Mouse (Mus musculus): ENCODE measurements at regions not wholly inside any gene's neighbourhood (a gene's known extent, or its start where the extent isn't known, plus 50 kb on each side); places are given as distances from the start of the nearest gene placed in this dataset.

GRCm38 (mm10) chr2:160421216-160421911 lies 54.5 kb upstream of the Mafb start:
- DNase-seq (ENCODE audit: low read depth, low spot score), result no peak

DNA sequence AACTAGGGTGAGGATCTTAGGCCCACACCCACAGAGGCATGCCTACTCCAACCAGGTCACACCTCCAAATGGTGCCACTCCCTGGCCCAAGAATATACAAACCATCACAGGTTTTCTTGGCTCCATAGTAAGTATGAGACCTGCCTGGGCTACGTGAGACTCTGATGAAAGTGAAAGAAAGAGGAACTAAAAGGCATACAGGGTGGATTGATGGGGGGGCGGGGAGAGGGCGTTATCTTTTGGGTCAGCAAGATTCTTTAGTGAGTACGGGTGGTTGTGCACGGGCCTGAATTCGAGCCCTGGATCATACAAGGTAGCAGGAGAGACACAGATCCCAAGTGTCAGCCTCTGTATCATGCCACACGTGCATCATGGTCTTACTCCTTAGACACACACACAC lies 57.6 kb upstream of the Mafb start:
- DNase-seq (ENCODE audit: low read depth, low spot score), result no peak

DNA sequence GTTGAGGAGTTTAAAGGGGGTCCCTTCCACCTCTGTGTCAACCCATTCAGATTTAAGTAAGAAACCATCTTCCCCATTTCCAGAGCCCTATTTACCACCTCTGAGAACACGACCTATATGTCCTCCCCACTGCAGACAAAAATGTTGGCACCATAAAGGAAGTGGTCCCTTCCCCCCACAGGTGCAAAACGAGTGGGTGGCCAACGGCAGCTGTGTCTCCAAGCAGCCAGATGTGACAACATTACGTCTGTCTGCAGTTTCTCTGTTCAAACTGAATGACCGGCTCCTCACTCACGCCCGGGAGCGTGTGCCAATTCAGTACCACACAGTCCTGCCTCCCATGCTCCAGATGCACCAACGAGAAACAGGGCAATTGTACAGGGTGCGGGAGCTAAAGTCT lies 60.6 kb upstream of the Mafb start:
- DNase-seq (ENCODE audit: low read depth, low spot score), result no peak

DNA sequence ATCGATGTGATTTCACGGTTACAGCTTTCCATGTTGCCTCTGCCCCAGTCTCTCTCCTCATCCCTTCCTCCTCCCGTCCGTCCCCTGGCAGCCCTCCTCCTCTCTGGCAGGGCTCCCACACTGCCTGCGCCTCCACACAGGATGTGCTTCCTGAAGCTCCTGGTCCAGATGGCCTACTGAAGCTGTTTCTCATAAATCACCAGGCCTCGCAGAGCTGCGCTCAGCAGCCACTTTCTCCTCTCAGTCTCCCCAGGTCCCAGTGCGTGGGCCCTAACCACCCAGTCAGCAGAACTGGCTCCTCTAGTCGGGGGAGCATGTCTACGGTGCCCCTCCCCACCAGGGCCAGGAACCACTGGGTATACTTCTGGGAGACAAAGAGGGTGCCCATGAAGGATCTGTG lies 66.4 kb upstream of the Mafb start:
- DNase-seq (ENCODE audit: low read depth, low spot score), result no peak

DNA sequence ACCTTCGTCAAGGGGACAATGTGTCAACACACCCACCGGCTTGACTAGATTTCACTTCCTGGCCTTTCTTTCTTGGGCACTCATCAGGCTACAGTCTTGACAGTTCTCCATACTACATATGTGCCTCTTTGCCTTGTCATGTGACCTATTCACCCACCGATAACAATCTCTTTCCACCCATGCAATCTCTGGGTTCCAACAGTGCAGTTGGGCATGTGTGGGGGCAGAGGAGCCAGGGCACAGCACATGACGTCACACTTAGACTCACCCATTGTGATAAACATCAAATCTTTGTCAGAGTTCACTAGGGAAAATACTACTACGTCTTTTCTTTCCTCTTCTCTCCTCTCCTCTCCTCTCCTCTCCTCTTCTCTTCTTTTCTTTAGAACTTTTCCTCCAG lies 67.8 kb upstream of the Mafb start:
- no peak for DNase-seq (ENCODE audit: low read depth, low spot score)

DNA sequence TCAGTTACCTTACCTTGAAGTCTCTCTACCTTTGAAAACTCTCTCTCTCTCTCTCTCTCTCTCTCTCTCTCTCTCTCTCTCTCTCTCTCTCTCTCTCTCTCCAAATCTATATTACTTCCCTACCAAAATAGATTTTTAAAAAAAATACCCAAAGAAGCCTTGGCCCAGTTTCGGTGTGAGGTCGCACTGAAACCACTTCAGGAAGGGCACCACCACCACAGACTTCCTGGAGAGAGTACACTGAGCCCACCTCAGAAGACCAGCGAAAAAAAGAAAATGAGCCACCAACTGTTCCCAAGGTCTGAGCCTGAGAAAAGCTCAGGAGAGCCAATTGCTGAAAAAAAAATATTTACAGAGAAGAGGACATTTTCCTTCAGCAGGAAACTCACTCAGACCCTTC lies 68.8 kb upstream of the Mafb start:
- DNase-seq (ENCODE audit: low read depth, low spot score), result no peak

DNA sequence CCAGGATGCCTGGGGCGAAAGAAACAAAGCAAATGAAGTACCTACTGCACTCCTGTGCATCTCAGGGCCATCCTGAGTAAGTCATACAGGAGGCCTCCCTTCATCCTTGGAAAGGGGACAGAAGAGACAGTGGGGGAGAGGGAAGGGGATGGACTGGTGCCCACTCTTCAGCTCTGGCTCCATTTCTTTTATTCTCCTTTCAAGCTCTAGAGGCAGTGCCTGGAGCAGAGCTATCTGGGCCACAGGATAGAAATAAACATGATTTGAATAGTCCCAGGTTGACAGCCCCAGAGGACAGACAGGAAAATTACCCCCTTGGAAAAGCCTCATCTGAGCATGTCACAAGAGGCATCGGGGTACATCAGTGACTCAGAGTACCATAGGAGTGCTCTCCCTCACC lies 72.2 kb upstream of the Mafb start:
- DNase-seq (ENCODE audit: low read depth, low spot score), result no peak

- no peak for DNase-seq (ENCODE audit: low read depth, low spot score)
Measured at GRCm38 (mm10) chr2:160440236-160440635, 73.4 kb upstream of the Mafb start.

- DNase-seq (ENCODE audit: low read depth, low spot score), result no peak
Measured at GRCm38 (mm10) chr2:160451057-160451456, 84.2 kb upstream of the Mafb start.

DNA sequence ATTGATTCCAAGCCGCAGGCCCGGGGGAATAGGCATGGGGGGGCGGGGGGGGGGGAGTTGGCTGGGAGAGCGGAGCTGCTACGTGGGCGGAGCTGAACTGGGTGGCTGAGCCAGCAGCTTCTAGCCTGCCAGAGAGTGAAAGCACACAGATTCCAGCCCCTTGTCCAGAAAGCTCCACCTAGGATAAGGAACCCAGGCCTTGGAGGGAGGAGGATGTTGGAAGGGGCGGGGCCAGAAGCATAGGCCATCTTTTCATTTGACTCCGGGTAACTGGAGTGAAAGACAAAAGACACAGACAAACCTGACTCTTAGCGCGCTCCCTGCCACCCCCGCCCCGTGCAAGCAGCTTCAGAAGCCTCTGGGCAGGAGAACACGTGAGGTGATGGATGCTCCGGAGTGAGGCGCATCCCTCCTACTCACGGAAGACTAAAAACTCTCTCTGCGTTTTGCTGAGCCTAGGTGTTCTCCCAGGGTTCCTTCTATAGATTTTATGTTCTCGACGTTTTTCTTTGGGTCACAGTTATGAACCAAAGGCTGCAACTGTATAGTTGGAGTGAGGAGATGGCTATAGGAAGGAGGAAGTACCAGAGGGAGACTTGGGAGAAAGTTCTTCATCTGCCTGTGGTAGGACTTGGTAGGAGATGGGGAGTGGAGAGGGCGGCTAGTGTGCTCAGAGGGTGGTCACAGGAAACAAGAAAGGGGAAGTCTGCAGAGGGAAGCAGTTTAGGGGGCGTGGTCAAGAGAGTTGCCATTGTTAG lies 84.8 kb upstream of the Mafb start:
- DNase-seq (ENCODE audit: low read depth, low spot score), result peak; percentile 13

GRCm38 (mm10) chr2:160452239-160452530 lies 85.3 kb upstream of the Mafb start:
- no peak for DNase-seq (ENCODE audit: low read depth, low spot score)

- DNase-seq (ENCODE audit: low read depth, low spot score), result no peak
Measured at GRCm38 (mm10) chr2:160452730-160453129, 85.9 kb upstream of the Mafb start.

DNA sequence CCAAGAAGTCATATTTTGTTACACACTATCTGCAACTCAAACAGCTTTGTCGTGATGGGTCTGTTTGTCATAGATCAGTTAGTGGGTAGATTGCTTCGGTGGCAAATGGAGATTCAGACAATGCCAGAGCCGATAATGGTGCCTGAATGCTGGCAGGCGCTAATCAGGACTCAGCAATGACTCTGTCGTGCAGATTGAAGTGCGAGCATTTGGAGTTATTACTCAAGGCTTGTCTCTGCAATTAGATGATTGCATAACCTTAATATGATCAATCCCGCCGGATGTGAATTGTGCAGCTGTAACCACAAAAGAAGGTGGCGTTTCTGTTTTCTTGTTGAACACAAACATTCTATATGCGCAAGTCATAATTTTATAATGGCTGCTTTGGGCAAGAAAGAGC lies 88.8 kb upstream of the Mafb start:
- DNase-seq (ENCODE audit: low read depth, low spot score), result no peak

GRCm38 (mm10) chr2:160456681-160457080 lies 89.8 kb upstream of the Mafb start:
- no peak for DNase-seq (ENCODE audit: low read depth, low spot score)

DNA sequence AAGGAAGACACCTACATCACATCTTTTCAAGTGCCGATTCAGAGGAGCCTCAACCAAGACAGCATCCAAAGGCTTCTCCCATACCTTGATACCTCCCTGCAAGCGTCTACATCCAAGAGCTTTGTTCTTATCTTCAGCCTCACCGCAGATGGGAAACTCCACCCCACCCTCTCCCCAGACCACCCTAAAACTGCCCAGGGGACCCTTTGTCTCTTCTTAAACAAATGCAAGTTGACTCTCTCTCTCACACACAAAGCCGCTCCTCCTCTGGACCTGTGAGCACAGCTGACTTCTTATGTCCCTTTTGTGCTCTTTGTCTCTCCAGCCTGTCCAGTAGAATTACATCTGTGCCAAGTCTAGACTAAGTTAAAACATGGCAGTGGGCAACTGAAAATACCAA lies 104.7 kb upstream of the Mafb start:
- DNase-seq (ENCODE audit: low read depth, low spot score), result no peak

GRCm38 (mm10) chr2:160476181-160476580 lies 109.3 kb upstream of the Mafb start:
- DNase-seq (ENCODE audit: low read depth, low spot score), result no peak

DNA sequence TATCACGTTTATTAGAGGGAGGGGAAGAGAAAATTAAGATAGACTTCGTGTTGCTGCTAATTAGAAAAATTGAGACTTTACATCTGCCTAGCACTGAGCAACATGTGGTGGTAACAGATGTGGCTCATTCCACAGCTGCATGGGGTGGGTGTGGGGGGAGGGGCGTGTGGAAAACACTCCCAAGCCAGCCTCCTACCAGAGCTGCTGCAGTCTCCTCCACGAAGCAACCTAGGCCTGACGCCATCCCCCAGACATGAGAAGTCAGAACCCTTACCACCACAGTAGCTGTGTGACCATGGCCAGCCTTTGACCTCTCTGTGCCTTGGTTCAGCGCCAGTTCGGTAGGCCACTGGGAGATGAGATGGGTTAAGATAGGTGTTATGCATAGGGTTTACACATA lies 112.4 kb upstream of the Mafb start:
- DNase-seq (ENCODE audit: low read depth, low spot score), result no peak

DNA sequence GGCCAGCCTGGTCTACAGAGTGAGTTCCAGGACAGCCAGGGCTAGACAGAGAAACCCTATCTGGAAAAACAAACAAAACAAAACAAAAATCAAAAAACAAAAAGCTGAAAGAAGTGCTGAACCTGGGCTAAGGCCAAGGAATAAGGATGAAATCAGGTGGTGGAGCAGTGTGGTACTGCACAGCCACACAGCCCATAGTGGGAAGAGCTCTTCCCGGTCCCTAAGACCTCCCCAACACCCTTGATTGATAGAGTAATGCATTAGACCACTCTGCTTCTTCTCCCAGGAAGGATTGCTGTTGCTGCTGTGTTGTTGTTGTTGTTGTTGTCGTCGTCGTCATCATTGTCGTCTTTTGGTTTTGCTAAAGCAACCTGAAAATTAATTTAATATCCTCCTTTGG lies 118.2 kb upstream of the Mafb start:
- no peak for DNase-seq (ENCODE audit: low read depth, low spot score)

- no peak for DNase-seq (ENCODE audit: low read depth, low spot score)
Measured at GRCm38 (mm10) chr2:160485515-160485914, 118.7 kb upstream of the Mafb start.

DNA sequence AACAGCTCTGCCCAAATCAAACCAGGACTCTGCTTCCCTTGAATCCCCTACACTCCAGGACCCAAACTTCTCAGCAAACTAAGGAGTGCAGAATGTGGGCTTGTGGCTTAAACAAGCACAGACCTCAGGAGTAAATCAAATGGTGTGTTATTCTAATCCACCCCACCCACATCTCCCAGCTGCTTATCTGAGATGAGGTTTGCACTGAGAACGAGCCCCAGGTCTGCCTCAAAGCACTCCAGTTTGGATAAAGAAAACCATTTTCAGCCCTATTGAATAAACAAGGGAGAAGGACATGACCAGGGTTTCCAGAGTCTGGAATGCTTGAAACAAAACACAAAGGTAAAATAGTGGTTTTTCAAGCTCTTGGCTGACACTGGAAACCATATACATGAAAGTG lies 132.9 kb upstream of the Mafb start:
- no peak for DNase-seq (ENCODE audit: low read depth, low spot score)

DNA sequence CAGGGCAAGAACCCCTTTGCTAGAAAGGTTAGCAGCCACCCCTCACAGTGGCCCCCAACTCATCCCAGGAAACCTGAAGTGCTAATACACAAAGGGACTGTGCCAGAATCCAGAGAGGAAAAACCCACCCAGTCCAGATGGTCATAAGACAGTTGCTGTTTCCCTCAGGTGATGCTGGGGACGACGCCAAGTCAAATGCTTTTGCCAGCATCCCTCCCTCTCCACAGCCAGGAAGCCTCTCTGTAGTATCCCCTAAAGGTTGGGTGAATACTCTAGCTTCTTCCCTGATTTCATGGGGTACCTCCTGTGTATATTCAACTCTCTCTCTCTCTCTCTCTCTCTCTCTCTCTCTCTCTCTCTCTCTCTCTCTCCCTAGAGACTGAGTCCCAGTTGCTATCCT lies 136.0 kb upstream of the Mafb start:
- DNase-seq (ENCODE audit: low read depth, low spot score), result no peak

DNA sequence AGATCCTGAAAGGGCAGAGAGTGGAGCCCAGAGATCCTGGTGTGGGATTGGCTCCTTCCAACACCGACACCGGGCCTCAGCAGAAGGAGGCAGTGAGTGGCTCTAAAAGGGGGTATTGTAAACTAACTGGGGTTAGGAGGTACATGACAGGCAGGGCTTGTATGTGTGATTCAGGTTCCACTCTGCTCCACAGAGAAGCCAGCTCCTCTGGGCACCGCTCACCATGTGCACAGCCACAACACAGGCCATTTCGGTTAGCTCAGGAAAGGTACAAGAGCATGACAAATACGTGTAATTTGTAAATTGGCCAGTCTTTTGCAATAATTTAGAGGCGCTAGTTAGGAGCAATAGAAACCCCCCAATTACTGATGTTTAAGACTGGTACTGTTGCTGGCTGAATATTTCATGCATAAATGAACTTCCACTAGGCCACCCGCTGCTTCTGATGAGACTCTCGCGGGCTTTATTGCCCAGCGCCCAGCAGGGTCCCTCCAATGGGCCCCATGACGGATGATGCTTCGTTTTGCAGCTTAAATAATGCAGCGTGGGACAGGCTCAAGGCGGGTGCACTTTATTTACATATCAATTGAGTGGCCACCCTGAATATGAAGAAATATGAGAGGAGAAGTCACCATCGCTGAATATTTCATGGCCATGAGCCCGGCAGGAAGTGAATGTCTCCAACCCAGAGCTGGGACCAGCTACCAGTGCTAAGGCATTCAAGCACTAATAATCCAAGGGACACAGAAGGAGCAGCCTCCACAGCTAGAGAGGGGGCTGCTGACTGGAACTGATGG lies 136.9 kb upstream of the Mafb start:
- no peak for DNase-seq (ENCODE audit: low read depth, low spot score)

DNA sequence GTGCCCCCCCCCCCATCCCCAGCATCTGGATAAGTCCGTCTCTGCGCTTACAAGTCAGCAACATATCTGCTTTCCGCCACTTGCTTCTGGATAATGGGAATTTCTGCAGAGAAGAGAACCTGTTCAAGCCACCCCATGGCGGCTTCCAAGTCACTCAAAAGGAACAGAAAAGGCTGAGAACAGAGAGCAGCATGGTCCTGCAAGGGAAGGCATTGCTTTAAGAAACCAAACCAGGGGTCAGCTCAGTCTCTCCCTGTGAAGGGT lies 137.5 kb upstream of the Mafb start:
- DNase-seq (ENCODE audit: low read depth, low spot score), result no peak
